Mouse (Mus musculus) bone marrow macrophage, adult 2 months (primary cell): ENCODE measurements at regions not wholly inside any gene's neighbourhood (a gene's known extent, or its start where the extent isn't known, plus 50 kb on each side); places are given as distances from the start of the nearest gene placed in this dataset.

Experiments
- CTCF ChIP-seq: IDR thresholded peaks from 2 replicates; pipeline ENCODE4 v1.5.1; 2012; ENCODE audit warnings: low read depth, mild to moderate bottlenecking, low read length, moderate library complexity
- POLR2A ChIP-seq: IDR thresholded peaks from 2 replicates; pipeline ENCODE4 v1.6.1; 2012; ENCODE audit warnings: mild to moderate bottlenecking, low read depth, low read length, borderline replicate concordance

DNA sequence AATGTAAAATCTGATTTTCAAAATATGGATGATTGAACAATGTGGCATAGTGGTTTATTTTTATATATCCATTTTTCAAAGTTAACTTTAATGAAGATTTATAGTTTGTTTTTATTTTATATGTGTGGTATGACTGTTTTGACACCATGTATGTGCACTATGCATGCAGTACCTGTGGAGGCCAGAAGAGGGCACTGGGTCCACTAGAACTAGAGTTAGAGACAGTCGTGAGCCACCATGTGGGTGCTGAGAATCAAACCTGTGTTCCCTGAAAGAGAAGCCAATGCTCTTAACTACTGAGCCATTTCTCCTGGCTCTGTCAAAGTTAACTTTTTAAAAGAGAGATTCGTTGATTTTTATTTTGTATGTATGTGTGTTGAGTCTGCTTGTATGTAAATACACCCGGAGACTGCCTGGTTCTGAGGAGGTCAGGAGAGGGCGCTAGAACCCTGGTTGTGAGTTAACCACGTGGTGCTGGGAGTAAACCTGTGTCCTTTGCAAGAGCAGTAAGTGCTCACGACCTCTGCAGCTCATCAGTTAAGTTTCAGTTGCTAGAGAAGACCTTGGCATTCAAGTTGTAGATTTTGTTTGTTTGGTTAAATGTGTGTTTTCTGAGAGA lies 266.3 kb upstream of the Nr5a2 start:
- TF ChIP-seq POLR2A (no peak), CTCF (no peak)
